Mouse (Mus musculus): ENCODE measurements around the gene Gatad2a. TPM values are rescaled to one million over a fixed set of nuclear protein-coding genes. Genes with fewer than 3 reads are reported as not detected.

Gatad2a gene
- polyA plus RNA-seq (2015; fragmentation: Nextera tagmentation; extraction: Ambion mirVana) = 27.2 and 31.7 TPM in 2 replicates

DNA sequence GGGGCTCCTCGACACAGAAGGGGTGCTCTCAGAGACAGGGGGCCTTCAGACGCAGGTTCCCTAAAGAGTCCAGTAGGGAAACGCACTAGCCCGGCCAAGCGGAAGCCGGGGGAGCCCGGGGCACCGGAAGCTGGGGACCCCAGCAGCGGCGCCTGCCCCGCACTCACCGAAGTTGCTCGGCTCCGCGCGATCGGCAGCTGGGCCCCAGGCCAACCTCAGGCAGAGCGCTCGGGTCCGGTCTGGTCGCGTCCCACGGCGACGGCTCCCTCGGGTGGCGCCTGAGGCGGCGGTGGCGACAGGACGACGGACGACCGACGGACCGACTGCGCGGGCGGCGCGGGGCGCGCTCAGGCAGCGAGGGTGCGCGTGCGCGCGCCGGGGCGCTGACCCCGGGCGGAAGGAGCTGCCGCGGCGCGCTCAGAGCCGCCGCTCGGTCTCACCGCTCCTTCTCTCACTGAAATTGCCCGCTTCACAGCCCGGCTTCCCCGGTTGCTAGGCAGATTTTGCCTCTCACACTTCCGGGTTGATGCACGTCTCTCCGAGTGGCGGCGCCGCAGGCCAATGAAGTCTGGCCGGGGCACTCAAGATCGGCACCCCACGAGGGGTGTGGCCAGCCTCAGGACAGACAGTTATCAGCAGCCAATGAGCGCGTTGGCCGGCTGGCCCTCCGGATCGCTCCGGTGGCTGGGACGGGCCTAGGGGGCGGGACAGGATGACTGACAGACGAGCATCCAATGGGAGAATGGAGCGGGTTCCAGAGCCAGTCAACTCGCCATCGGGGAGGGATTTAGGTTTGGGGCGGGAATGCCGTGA lies at the start of gene Gatad2a:
Gatad2a (minus strand) TSS at position 609 of the 813 bp plus-strand sequence.
- Histone ChIP-seq H3K9me3 (no peaks in the 10 kb centered on the region), H3K27ac (peak within 1 kb of the TSS; percentile 81), H3K27me3 (replicated peaks) (no peaks in the 10 kb centered on the region), H3K36me3 (replicated peaks) (no peaks in the 10 kb centered on the region), H3K4me3 (peak within 1 kb of the TSS; percentile 83), H3K9ac (peak within 1 kb of the TSS; percentile 63), H3K4me2 (peak within 1 kb of the TSS; percentile 91), H3K4me1 (peaks cover 18% of the 10 kb centered on the region)
- peak; percentile 100 for ATAC-seq (replicated peaks)
- WGBS = under 1% methylated on average over 81 of the region's 87 CpGs

DNA sequence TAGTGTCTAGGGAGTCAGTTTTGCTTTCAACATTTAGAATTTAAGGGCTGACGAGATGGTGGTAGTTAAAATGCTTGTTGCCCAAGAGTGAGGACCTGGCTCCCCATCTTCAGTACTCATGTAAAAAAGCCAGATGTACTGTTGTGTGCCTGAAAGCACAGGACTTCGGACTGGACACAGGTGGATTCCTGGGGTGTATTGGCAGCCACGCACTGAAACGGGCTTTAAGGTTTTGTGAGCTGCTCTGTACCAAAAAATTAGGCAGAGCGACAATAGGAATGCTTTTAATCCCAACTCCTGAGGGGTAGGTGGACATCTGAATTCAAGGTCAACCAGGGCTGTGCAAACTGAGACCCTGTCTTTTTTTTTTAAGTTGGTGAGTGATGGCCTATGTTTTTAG lies 47.8 kb upstream of the Gatad2a start:
- Histone ChIP-seq H3K36me3 (replicated peaks) (no peaks in the 10 kb centered on the region; the same call in 1 of the 2 replicates), H3K9me3 (no peaks in the 10 kb centered on the region), H3K4me1 (peaks cover 39% of the 10 kb centered on the region), H3K27me3 (replicated peaks) (no peaks in the 10 kb centered on the region), H3K4me3 (peak overlapping the region; percentile 85), H3K4me2 (peak overlapping the region; percentile 78), H3K9ac (peak overlapping the region; percentile 94; the same call in 1 of the 2 replicates), H3K27ac (no peak overlapping the region)
- WGBS = 90% methylated on average over 5 of the region's 5 CpGs
- ATAC-seq (replicated peaks) = no peak

DNA sequence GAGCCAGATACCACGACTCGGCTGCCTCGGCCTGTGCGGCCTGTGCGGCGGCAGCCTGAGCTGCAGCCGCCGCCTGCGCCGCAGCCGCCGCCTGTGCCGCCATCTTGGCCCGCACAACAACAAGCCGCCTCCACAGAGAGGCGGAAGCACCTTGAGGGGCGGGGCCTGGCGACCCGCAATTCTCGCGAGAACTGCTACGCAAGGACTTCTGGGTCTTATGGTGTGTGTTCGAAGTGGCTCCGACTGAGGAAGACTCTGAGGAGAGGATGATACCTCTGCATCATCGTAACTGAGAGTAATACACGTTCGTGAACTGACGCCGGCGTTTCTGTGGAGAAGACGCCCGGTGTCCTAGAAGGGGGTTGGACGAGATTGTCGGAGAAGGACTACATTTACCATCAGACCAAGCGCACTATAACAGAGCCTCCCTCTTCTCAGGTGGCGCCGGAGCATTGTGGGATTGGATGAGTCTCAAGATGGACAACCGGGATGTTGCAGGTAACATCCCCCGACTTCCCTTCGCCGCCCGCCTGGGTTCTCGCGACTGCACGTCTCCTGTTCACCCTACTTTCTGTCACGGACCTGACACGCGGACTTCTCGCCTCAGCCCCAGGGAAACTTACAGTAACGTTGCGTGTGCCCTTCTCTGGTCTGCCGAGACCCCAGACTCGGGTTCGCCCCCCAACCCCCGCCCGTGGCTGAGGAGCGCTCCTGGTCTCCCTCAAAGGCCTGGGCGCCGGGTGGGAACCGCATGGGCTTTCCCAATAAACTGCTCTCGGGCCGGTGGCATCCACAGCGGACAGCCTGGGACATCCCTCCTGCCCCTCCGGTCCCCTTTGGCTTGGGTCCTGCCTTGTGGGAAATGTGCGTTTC lies 46.6 kb upstream of the Gatad2a start, which contains the start of the genes Mau2 and Sugp1:
Mau2 (minus strand) TSS at position 152 of the 873 bp plus-strand sequence.
Sugp1 (plus strand) TSS at position 231 of the 873 bp plus-strand sequence.
- Histone ChIP-seq H3K4me3 (peak within 1 kb of the TSS; percentile 85), H3K27me3 (replicated peaks) (no peaks in the 10 kb centered on the region), H3K36me3 (replicated peaks) (peaks cover 3% of the 10 kb centered on the region; the same call in 1 of the 2 replicates), H3K4me1 (peaks cover 39% of the 10 kb centered on the region), H3K27ac (peak within 1 kb of the TSS; percentile 89), H3K9me3 (no peaks in the 10 kb centered on the region), H3K9ac (peak within 1 kb of the TSS; percentile 94), H3K4me2 (peak within 1 kb of the TSS; percentile 78)
- ATAC-seq (replicated peaks) = peak; percentile 98
- WGBS = under 1% methylated on average over 65 of the region's 65 CpGs

DNA sequence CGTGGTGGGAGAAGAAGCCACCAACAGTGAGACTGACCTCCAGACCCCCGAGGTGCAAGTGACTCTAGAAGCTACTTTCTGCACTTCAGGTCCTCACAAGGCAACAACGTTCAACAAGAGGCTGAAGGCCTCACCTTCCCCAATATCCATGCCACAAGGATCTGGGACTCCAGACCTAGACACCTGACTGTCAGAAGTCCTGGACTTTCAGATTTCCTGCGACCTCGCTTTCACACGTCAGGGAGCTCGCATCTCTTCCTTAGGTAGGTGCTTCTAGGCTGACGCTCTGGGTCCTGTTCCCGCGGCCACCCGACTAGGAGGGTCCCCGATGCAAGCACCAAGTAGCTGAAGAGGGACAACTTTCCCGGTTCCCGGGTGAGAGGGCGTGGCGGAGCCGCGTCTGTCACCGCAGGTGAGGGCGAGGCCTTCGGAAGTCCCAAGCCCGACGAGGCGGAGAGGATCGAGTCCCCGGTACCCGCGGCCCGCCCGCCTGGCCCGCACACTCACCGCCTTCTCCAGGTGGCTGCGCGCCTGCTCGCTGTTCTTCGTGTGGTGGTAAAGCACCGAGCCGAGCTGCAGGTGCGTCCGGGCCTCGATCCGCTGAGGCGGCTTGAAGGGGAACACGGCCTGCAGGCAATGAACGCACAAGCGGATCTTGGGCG lies 45.8 kb upstream of the Gatad2a start:
- H3K9me3 ChIP-seq = no peaks in the 10 kb centered on the region
- H3K27ac ChIP-seq = peak overlapping the region; percentile 89
- H3K27me3 ChIP-seq (replicated peaks) = no peaks in the 10 kb centered on the region
- H3K4me1 ChIP-seq = peaks cover 39% of the 10 kb centered on the region
- peak overlapping the region; percentile 94 for H3K9ac ChIP-seq
- peak overlapping the region; percentile 78 for H3K4me2 ChIP-seq
- under 1% methylated on average over 47 of the region's 47 CpGs for WGBS
- peak; percentile 2; the same call in 1 of the 2 replicates for ATAC-seq (replicated peaks)
- peak overlapping the region; percentile 85 for H3K4me3 ChIP-seq
- peaks cover 3% of the 10 kb centered on the region; the same call in 1 of the 2 replicates for H3K36me3 ChIP-seq (replicated peaks)

DNA sequence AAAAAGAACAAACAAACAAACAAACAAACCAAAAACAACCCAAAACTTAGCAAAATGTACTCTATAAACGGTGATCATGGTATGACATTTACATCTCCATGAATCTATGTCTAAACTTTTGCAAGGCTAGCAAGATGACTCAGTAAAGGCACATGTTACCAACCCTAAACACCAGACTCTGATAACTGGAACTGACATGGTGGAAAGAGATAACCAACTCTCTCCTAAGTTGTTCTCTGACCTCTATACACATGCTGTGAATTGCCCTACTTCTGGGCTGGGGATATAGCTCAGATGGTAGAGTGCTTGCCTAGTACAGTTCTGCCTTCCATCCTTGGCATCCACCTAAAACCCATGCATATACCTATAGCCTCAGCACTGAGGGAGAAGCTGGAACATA lies 41.8 kb upstream of the Gatad2a start:
- ATAC-seq (replicated peaks) = no peak
- H3K9me3 ChIP-seq = no peaks in the 10 kb centered on the region
- H3K4me1 ChIP-seq = peaks cover 24% of the 10 kb centered on the region
- H3K27me3 ChIP-seq (replicated peaks) = no peaks in the 10 kb centered on the region
- H3K4me2 ChIP-seq = no peak overlapping the region
- 83% methylated on average over 1 of the region's 1 CpGs for WGBS
- no peak overlapping the region for H3K4me3 ChIP-seq
- peaks cover 3% of the 10 kb centered on the region; the same call in 1 of the 2 replicates for H3K36me3 ChIP-seq (replicated peaks)
- no peak overlapping the region for H3K27ac ChIP-seq
- H3K9ac ChIP-seq = no peak overlapping the region

DNA sequence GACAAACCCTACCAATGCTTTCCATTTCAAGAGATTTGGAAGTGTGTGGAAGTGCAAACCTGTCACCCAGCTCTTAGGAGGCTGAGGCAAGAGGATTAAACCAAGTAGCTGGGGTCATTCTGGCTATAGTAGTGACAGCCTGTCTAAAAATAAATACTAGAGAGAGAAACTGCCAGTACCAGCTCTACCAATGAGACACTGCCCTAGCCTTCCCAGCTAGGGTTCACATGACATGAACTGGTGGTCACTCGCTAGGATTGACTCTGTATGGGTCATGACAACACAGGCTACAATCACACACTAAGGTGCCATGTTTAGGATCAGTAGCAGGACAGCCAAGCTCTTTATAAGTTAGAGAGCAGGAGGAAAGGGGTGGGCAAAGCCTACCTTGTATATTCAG lies 34.1 kb upstream of the Gatad2a start:
- Histone ChIP-seq H3K27ac (no peak overlapping the region), H3K4me1 (no peaks in the 10 kb centered on the region), H3K27me3 (replicated peaks) (no peaks in the 10 kb centered on the region), H3K4me2 (no peak overlapping the region), H3K36me3 (replicated peaks) (peaks cover 52% of the 10 kb centered on the region), H3K4me3 (no peak overlapping the region), H3K9ac (no peak overlapping the region), H3K9me3 (no peaks in the 10 kb centered on the region)
- ATAC-seq (replicated peaks) = no peak
- WGBS = 100% methylated on average over 1 of the region's 1 CpGs

DNA sequence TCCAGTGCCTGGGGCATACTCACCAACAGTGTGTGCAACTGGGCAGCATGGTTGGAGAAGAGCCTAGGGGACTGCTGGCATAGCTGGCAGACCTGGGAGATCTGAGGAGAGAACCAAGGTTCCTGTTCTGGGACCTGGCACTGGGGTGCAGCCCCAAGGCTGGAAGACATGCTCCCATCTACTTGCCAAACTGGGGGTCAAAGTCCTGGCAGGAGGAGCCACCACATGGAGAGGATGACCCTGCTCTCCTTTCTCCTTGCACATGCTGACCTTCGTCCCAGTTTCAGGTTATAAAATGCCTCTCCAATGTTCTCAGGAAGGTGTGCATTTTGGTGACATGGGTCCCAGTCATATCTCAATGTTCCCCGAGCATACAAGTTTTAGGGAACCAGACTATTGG lies 30.0 kb upstream of the Gatad2a start:
- Histone ChIP-seq H3K9me3 (no peaks in the 10 kb centered on the region), H3K9ac (no peak overlapping the region), H3K4me1 (no peaks in the 10 kb centered on the region), H3K27me3 (replicated peaks) (no peaks in the 10 kb centered on the region), H3K36me3 (replicated peaks) (peaks cover 91% of the 10 kb centered on the region), H3K27ac (no peak overlapping the region), H3K4me2 (no peak overlapping the region), H3K4me3 (no peak overlapping the region)
- WGBS = 89% methylated on average over 2 of the region's 2 CpGs
- ATAC-seq (replicated peaks) = no peak

DNA sequence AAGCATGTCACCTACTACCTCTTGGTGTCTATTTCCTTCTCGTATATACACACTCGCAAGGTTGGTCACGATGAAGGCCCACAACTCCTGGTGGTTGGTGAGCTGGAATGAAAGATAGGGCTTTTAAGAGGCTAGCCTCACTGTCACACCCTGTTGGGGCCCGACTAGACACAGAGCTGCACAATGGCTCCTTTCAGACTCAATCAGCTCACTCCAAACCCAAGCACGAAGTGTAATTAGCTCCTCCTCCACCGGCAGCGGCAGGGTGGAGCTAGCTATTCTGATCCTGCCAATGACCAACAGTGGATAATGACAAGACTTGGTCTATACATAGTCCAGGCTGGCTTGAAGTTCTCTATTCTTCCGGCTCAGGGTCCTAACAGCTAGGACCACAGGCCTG lies 27.4 kb upstream of the Gatad2a start:
- Histone ChIP-seq H3K9ac (no peak overlapping the region), H3K27ac (no peak overlapping the region), H3K9me3 (no peaks in the 10 kb centered on the region), H3K27me3 (replicated peaks) (no peaks in the 10 kb centered on the region), H3K4me3 (no peak overlapping the region), H3K4me2 (no peak overlapping the region), H3K36me3 (replicated peaks) (peaks cover 95% of the 10 kb centered on the region), H3K4me1 (no peaks in the 10 kb centered on the region)
- no peak for ATAC-seq (replicated peaks)
- 75% methylated on average over 8 of the region's 8 CpGs for whole genome bisulfite sequencing

DNA sequence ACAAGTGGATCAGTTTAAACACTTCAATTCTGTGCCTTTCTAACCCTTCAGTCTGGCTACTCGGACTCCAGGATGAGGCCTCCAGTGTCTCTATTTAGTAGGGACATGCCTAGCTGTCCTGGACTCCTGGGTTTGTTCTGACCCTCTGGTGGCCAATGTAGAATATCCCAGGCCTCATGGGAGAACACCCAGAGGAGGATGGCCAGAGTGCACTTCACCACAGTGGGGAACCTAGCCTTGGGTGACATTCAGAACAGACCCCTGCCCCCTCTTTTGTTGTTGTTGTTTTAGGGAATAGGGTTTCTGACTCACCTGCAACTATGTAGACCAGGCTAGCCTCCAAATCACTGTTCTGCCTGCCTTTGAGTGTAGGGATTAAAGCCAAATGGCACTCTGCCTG lies 18.8 kb upstream of the Gatad2a start:
- Histone ChIP-seq H3K4me2 (no peak overlapping the region), H3K27me3 (replicated peaks) (no peaks in the 10 kb centered on the region)
- 79% methylated on average over 1 of the region's 1 CpGs for WGBS

DNA sequence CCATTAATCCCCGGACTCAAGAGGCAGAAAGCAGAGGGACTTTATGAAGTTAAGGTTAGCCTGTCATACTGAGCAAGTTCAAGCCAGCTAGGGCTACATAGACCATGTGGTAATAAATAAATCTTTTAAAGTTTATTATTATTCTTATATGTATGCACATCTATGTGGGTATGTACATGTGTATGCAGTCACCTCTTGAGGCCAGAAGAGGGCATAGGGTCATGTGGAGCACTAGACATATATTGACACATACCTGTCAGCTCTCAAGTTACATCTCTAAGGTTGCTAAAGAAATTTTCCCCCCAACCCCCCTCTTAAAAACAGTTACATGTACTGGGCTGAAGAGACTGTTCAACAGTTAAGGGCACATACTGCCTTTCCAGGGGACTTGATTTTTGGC lies 16.6 kb upstream of the Gatad2a start:
- Histone ChIP-seq H3K9ac (no peak overlapping the region), H3K9me3 (no peaks in the 10 kb centered on the region), H3K4me1 (no peaks in the 10 kb centered on the region), H3K4me3 (no peak overlapping the region), H3K27ac (no peak overlapping the region), H3K4me2 (no peak overlapping the region), H3K36me3 (replicated peaks) (peaks cover 13% of the 10 kb centered on the region; the same call in 1 of the 2 replicates), H3K27me3 (replicated peaks) (no peaks in the 10 kb centered on the region)
- WGBS = 72% methylated on average over 1 of the region's 1 CpGs
- no peak; the same call in 1 of the 2 replicates for ATAC-seq (replicated peaks)

More for the DNA sequence above, 18.8 kb upstream of the Gatad2a start:
- Histone ChIP-seq H3K4me3 (no peak overlapping the region), H3K9me3 (no peaks in the 10 kb centered on the region), H3K4me1 (no peaks in the 10 kb centered on the region), H3K36me3 (replicated peaks) (peaks cover 35% of the 10 kb centered on the region), H3K27ac (no peak overlapping the region), H3K9ac (no peak overlapping the region)
- no peak for ATAC-seq (replicated peaks)

DNA sequence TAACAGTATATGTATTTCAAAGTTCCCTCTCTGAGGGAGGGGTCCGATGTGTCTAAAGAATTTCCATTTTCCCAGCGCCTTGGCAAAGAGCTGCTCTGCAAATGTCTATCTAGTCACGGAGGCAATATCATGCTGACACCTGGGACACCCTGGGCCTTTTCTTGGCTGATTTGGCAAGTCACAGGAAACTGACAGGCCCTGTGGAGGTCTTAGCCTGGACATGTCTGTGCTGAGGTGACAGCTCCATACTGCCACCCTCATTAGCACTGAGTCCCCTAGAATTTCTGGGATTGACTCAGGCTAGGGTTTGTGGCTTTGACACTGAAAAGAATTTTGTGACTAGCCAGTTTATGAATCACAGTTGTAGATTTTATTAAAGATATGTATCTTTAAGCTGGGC lies 16.2 kb upstream of the Gatad2a start:
- no peak for ATAC-seq (replicated peaks)
- no peaks in the 10 kb centered on the region for H3K27me3 ChIP-seq (replicated peaks)
- H3K4me2 ChIP-seq = no peak overlapping the region
- H3K36me3 ChIP-seq (replicated peaks) = peaks cover 9% of the 10 kb centered on the region; the same call in 1 of the 2 replicates
- H3K9me3 ChIP-seq = no peaks in the 10 kb centered on the region
- H3K4me1 ChIP-seq = no peaks in the 10 kb centered on the region
- 81% methylated on average over 3 of the region's 3 CpGs for WGBS
- no peak overlapping the region for H3K4me3 ChIP-seq
- H3K27ac ChIP-seq = no peak overlapping the region
- H3K9ac ChIP-seq = no peak overlapping the region
